Mouse (Mus musculus): ENCODE measurements at regions not wholly inside any gene's neighbourhood (a gene's known extent, or its start where the extent isn't known, plus 50 kb on each side); places are given as distances from the start of the nearest gene placed in this dataset.

DNA sequence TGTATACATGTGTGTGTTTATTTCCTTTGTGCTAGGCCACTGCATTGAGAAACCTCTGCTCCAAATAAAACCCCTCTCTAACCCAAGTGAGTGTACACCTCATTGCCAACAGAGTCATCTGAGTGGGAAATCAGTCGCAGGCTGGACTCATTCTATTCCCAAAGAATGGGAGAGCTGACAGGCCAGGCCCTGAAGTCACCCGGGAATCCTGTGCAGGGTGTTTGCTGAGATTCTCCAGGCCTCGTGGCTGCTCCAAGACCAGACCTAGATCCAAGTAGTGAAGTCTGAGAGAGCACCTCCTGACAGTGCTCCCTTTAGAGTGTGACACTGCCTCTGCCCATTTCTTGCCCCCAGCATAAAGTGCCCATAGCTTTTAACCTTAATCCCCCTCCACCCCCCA, 112.4 kb upstream of the Haao start:
- TF ChIP-seq CTCF (IDR thresholded peaks at IDR 0.05; ENCODE audit: borderline replicate concordance, insufficient read depth, low read length): no peak
- no peak for TF ChIP-seq POLR2A (IDR thresholded peaks at IDR 0.05; ENCODE audit: low read depth, low read length)

Data from embryonic fibroblast, embryonic 13.5 days (primary cell).